Mouse (Mus musculus): ENCODE data around the gene Iffo1. TPM values are rescaled to one million over a fixed set of nuclear protein-coding genes. Genes with fewer than 3 reads are reported as not detected.

Gene Iffo1
- polyA plus RNA-seq, 1 experiment from 2014 or later = 11.1 TPM

DNA sequence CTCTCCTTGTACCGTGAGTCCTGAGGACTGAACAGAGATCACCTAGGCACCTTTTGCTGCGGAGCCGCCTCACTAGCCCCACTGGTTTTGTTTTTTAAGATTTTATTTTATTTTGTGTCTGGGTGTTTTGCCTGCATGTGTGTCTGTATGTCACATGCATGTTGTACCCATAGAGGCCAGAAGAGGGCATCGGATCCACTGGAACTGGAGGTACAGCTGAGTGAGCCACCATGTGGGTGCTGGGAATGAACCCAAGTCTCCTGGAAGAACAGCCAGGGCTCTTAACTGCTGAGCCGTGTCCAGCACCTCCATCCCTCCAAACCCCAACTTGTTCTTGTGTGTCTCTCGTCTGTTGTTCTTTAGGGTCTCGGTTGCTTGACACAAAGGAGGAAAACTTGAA lies 34.1 kb upstream of the Iffo1 start:
- Histone ChIP-seq H3K27me3 (replicated peaks; ENCODE audit: low read depth, poor library complexity, severe bottlenecking) (no peaks in the 10 kb centered on the region), H3K36me3 (replicated peaks) (peaks cover 100% of the 10 kb centered on the region), H3K4me1 (no peaks in the 10 kb centered on the region), H3K4me3 (no peak overlapping the region), H3K27ac (replicated peaks) (no peak overlapping the region), H3K9me3 (no peaks in the 10 kb centered on the region)
- DNase-seq (ENCODE audit: low spot score) = peak; percentile 58
- 91% methylated on average over 7 of the region's 7 CpGs for WGBS

DNA sequence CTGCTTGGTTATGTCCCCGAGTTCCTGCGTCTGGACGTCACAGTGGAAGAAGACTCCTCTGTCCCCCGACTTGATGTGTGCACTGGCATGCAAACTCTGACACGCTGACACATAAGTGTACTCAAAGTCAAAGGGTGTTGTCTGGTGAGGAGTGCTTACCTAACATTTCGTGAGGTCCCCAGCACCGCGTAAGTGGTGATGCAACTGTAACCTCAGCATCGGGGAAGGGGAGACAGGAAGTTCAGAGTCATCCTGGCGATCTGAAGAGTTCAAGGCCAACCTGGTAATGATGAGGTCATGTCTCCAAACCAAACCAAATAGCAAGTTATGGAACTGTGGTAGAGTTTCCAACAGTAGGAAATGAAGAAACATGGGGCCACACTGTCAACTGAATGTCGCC lies 32.5 kb upstream of the Iffo1 start:
- no peaks in the 10 kb centered on the region for H3K4me1 ChIP-seq
- WGBS = 95% methylated on average over 11 of the region's 11 CpGs
- DNase-seq (ENCODE audit: low spot score) = no peak
- peaks cover 100% of the 10 kb centered on the region for H3K36me3 ChIP-seq (replicated peaks)
- no peaks in the 10 kb centered on the region for H3K27me3 ChIP-seq (replicated peaks; ENCODE audit: low read depth, poor library complexity, severe bottlenecking)
- no peaks in the 10 kb centered on the region for H3K9me3 ChIP-seq
- H3K4me3 ChIP-seq = no peak overlapping the region
- no peak overlapping the region for H3K27ac ChIP-seq (replicated peaks)

DNA sequence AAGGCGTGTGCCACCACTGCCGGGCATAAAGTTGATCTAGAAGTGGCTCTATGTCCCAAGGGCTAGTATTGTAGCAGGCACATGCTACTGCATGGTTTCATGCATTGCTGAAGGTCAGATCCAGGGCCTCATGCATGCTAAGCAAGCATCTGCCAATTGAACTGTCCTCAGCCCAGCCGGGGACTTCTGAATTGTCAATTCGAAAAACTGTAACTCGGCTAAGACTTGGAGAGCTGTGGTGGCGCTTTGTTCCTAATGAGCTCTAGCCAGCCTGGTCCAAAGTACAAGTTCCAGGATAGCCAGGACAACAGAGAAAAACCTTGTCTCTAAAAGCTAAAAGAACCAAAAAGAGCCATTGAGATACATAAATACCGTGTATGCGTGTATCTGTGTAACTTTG lies 25.7 kb upstream of the Iffo1 start:
- Histone ChIP-seq H3K4me1 (no peaks in the 10 kb centered on the region), H3K27me3 (replicated peaks; ENCODE audit: low read depth, poor library complexity, severe bottlenecking) (no peaks in the 10 kb centered on the region), H3K27ac (replicated peaks) (no peak overlapping the region), H3K4me3 (no peak overlapping the region), H3K36me3 (replicated peaks) (peaks cover 100% of the 10 kb centered on the region), H3K9me3 (no peaks in the 10 kb centered on the region)
- WGBS = 94% methylated on average over 8 of the region's 8 CpGs
- DNase-seq (ENCODE audit: low spot score) = no peak

DNA sequence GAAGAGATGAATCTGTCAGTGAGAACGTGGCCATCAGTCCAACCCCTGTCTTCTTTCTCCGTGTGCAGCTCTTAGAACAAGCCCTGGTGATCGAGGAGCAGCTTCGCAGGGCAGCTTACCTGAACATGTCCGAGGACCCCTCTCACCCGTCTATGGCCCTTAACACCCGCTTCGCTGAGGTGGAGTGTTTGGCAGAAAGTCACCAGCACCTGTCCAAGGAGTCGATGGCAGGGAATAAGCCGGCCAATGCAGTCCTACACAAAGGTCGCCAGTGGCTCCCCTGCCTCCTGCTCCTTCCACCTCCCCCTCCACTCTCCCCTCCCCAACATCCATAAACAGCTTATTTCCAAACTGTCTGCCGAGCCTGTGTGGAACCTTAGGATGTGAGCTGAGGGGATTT lies 16.3 kb upstream of the Iffo1 start:
- Histone ChIP-seq H3K27me3 (replicated peaks; ENCODE audit: low read depth, poor library complexity, severe bottlenecking) (no peaks in the 10 kb centered on the region), H3K4me3 (no peak overlapping the region), H3K27ac (replicated peaks) (no peak overlapping the region), H3K36me3 (replicated peaks) (peaks cover 82% of the 10 kb centered on the region), H3K4me1 (peaks cover 19% of the 10 kb centered on the region), H3K9me3 (no peaks in the 10 kb centered on the region)
- DNase-seq (ENCODE audit: low spot score) = no peak
- 91% methylated on average over 12 of the region's 12 CpGs for WGBS

DNA sequence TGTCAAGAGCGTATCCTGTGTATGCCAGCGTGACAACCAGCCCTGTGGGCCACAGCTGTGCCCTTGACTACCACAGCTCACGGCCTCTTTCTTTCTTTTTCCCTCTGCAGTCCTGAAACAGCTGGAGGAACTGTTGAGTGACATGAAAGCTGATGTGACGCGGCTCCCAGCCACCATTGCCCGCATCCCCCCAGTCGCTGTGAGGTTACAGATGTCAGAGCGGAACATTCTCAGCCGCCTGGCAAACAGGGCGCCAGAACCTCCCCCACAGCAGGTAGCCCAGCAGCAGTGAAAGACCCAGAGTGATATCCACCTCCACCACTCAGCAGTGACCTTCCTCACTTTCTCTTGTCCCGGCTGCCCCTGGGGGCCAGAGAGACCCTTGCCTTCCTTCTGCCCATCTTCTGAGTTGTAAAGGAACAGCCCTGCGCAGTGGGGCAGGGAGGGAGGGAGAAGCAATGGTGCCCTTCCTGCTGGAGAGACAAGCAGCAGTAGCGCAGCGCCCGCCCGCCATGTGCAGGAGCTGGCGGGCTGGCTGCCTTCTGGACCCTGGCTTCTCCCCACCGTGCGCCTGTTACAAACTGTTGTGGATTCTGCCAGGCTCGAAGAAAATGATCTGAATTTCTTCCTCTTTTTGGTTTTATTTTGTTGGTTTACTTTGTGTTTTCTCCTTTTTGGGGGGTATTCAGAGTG lies 15.2 kb upstream of the Iffo1 start:
- Histone ChIP-seq H3K4me1 (peaks cover 19% of the 10 kb centered on the region), H3K36me3 (replicated peaks) (peaks cover 82% of the 10 kb centered on the region), H3K4me3 (peak overlapping the region; percentile 16), H3K9me3 (no peaks in the 10 kb centered on the region), H3K27me3 (replicated peaks; ENCODE audit: low read depth, poor library complexity, severe bottlenecking) (no peaks in the 10 kb centered on the region), H3K27ac (replicated peaks) (no peak overlapping the region)
- 89% methylated on average over 20 of the region's 20 CpGs for WGBS
- DNase-seq (ENCODE audit: low spot score) = no peak

DNA sequence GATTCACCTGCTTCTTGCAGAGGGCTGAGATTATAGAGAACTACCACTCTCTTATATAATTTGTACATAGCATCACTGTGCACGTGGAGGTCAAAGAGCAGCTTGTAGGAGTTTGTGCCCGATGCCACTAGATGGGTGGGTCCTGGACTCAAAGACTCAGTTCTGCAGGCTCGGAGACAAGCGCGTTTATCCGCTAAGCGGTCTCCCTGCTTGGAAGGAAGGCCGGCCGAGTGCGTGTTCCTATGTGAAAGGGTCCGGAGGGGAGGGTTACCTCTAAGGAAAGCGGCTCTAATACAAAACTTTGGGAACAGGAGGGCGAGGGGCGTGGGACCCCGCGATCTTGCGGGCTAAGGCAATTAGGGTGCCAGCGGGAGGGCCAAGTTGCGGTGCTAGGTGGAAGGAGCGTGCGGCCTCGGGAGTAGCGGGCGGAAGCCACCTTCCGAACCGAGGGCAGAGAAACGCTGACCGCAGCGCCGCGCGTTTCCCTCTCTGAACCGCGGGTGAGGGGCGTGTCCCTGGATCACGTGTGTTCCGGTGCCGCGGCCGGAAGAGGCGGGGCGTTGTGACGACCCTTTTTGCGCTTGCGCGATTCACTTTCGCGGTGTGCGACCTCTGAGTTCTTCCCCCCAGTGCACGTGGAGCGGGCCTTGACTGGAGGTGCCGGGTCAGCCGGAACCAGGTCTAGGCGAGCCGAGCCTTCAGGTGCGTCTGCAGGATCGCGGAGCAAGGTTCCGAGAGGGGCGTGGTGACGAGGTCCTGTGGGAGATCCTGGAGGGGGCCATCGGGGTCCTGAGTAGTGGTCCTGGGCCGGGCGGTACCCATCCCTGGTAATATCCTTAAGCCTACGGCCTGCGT lies 13.5 kb upstream of the Iffo1 start, which contains the start of gene Nop2:
Nop2 (plus strand) TSS at position 608 of the 855 bp plus-strand sequence.
- Histone ChIP-seq H3K4me3 (peak within 1 kb of the TSS; percentile 80), H3K27ac (replicated peaks) (peak within 1 kb of the TSS; percentile 90), H3K9me3 (no peaks in the 10 kb centered on the region), H3K4me1 (peaks cover 19% of the 10 kb centered on the region), H3K27me3 (replicated peaks; ENCODE audit: low read depth, poor library complexity, severe bottlenecking) (no peaks in the 10 kb centered on the region), H3K36me3 (replicated peaks) (peaks cover 81% of the 10 kb centered on the region)
- peak; percentile 96 for DNase-seq (ENCODE audit: low spot score)
- WGBS = under 1% methylated on average over 66 of the region's 66 CpGs

DNA sequence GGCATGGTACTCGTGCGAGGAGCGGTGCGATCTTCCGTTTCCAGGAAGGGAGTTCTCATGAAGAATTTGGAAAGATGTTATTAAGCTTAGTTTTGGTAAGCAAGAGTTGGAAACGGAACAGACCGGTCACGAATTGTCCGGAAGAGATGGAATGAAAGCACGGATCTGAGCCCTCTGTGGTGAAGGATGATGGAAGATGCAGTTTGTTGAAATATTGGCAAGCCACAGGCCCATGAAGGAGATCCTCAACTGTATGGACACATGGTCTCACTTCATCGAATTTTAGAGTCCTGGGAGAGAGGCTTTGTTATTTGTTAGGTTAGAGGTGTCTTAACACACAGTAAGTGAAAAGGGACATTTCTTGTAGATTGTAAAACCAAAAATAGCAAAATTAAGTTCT lies 12.6 kb upstream of the Iffo1 start:
- H3K36me3 ChIP-seq (replicated peaks) = peaks cover 81% of the 10 kb centered on the region
- peak overlapping the region; percentile 90 for H3K27ac ChIP-seq (replicated peaks)
- WGBS = 9% methylated on average over 11 of the region's 11 CpGs
- peak overlapping the region; percentile 80 for H3K4me3 ChIP-seq
- no peak for DNase-seq (ENCODE audit: low spot score)
- no peaks in the 10 kb centered on the region for H3K27me3 ChIP-seq (replicated peaks; ENCODE audit: low read depth, poor library complexity, severe bottlenecking)
- H3K4me1 ChIP-seq = peaks cover 19% of the 10 kb centered on the region
- H3K9me3 ChIP-seq = no peaks in the 10 kb centered on the region

DNA sequence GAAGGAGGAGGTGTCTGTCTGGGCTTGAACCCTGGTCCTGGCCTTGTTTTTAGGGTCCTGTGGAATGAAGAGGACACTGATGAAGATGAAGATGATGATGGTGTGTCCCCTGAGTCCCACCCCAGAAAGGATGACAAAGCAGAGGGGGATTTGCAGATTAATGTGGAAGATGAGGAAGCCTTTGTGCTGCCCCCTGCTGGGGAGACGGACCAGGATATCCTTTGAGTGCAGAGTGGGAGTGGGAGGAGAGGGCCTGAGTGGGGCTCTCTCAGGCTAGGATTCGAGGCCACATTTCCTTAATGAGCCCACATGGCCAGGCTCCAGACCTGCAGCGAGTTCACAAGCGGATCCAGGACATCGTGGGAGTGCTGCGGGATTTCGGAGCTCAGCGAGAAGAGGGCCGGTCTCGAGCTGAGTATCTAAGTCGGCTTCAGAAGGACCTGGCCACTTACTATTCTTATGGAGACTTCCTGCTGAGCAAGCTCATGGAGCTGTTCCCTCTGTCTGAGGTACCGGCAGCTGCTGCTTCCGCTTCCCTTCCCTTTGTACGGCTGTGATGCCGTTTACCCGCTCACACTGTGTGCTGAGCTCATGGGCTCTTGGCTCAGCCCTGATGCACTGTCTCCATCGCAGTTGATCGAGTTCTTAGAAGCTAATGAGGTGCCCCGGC lies 7.9 kb upstream of the Iffo1 start:
- Histone ChIP-seq H3K36me3 (replicated peaks) (peaks cover 94% of the 10 kb centered on the region), H3K27ac (replicated peaks) (no peak overlapping the region), H3K27me3 (replicated peaks; ENCODE audit: low read depth, poor library complexity, severe bottlenecking) (no peaks in the 10 kb centered on the region), H3K4me1 (peaks cover 15% of the 10 kb centered on the region), H3K4me3 (0 out of 2 replicates have a peak overlapping the region, but pooled peaks have one; percentile 11), H3K9me3 (no peaks in the 10 kb centered on the region)
- WGBS = 90% methylated on average over 19 of the region's 19 CpGs
- peak; percentile 60 for DNase-seq (ENCODE audit: low spot score)

DNA sequence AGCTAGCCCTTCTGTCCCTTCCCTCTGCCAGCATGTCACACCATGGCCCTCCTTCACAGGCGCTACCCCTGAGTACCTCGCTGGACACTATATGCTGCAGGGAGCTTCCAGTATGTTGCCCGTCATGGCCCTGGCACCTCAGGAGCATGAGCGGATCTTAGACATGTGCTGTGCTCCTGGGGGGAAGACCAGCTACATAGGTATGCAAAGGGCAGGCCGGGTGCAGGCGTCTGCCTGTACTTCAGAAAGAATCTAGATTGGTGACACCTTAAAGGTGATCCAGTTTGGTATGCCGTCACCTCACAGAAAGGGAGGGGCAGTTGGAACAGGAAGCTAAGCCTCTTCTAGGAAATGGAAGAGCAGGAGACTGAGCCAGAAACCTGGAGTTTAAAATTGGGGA lies 5.3 kb upstream of the Iffo1 start:
- peaks cover 11% of the 10 kb centered on the region for H3K4me1 ChIP-seq
- DNase-seq (ENCODE audit: low spot score) = no peak
- no peaks in the 10 kb centered on the region for H3K27me3 ChIP-seq (replicated peaks; ENCODE audit: low read depth, poor library complexity, severe bottlenecking)
- H3K9me3 ChIP-seq = no peaks in the 10 kb centered on the region
- no peak overlapping the region for H3K27ac ChIP-seq (replicated peaks)
- H3K4me3 ChIP-seq = no peak overlapping the region
- WGBS = 91% methylated on average over 7 of the region's 7 CpGs
- H3K36me3 ChIP-seq (replicated peaks) = peaks cover 99% of the 10 kb centered on the region

DNA sequence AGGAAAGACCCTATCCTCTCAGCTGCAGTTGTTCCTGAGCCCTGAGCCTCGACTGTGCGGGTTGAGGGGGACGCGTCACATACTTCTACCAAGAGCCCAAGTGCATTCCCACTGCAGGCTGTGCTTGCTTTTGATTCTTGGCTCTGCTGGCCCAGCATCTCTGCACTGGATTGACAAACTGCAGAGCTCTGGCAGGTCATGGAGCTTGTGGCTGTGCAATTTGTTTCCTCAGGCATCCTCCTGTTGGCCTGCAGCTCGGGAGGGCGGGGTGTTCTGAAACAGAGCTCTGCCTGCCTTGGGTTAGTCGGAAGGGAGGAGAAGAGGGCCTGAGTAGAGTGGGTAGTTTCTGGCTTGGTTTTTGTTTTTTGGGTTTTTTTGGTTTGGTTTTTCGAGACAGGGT lies 2.6 kb upstream of the Iffo1 start:
- Histone ChIP-seq H3K27me3 (replicated peaks; ENCODE audit: low read depth, poor library complexity, severe bottlenecking) (no peaks in the 10 kb centered on the region), H3K9me3 (no peaks in the 10 kb centered on the region), H3K27ac (replicated peaks) (no peak overlapping the region), H3K4me1 (peaks cover 38% of the 10 kb centered on the region), H3K4me3 (no peak overlapping the region), H3K36me3 (replicated peaks) (peaks cover 80% of the 10 kb centered on the region)
- DNase-seq (ENCODE audit: low spot score) = no peak
- WGBS = 93% methylated on average over 8 of the region's 8 CpGs

DNA sequence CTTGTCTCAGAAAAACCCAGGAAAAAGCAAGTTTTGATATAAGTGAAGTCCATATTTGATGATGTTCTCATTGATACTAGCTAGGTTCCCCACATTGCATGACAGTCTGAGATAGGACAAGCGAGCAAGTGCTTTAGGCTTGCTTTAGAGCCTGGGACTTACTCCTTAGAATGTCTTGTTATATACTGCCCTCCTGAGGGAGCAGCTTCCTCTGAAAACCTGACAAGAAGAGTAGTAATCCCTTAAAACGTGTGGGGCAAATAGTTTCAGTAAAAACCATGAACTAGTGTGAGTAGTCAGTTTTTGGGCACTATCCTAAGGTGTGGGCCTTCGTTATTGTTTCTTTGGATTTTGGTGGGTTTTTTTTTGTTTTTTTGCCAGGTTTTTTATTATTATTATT lies 1.9 kb upstream of the Iffo1 start:
- H3K9me3 ChIP-seq = no peaks in the 10 kb centered on the region
- no peak overlapping the region for H3K27ac ChIP-seq (replicated peaks)
- no peaks in the 10 kb centered on the region for H3K27me3 ChIP-seq (replicated peaks; ENCODE audit: low read depth, poor library complexity, severe bottlenecking)
- H3K36me3 ChIP-seq (replicated peaks) = peaks cover 78% of the 10 kb centered on the region
- peaks cover 45% of the 10 kb centered on the region for H3K4me1 ChIP-seq
- H3K4me3 ChIP-seq = no peak overlapping the region
- DNase-seq (ENCODE audit: low spot score) = no peak
- WGBS = 78% methylated on average over 3 of the region's 3 CpGs

DNA sequence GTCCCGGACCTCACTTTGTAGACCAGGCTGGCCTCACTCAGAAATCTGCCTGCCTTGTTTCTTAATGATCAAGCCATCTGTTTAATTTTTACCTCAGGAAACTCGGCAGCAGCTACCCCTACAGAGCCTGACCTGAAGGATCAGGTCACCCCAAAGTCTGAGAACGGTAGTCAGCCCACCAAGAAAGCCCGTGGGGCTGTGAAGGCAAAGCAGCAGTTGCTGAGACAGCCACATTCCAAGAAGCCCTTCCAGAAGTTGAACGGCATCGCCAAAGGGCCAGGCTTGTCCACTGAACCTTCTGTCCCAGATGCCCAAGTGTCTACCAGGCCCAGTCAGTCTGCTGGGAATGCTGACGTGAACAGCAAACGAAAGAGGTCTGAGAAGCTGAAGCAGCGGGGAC lies 1.1 kb upstream of the Iffo1 start:
- peak overlapping the region; percentile 78 for H3K4me3 ChIP-seq
- H3K36me3 ChIP-seq (replicated peaks) = peaks cover 78% of the 10 kb centered on the region
- H3K27me3 ChIP-seq (replicated peaks; ENCODE audit: low read depth, poor library complexity, severe bottlenecking) = no peaks in the 10 kb centered on the region
- peaks cover 53% of the 10 kb centered on the region for H3K4me1 ChIP-seq
- H3K9me3 ChIP-seq = no peaks in the 10 kb centered on the region
- WGBS = 83% methylated on average over 9 of the region's 9 CpGs
- H3K27ac ChIP-seq (replicated peaks) = peak overlapping the region; percentile 90; the same call in 1 of the 2 replicates
- no peak for DNase-seq (ENCODE audit: low spot score)

Measured in embryonic facial prominence, embryonic 10.5 days (tissue).